Mouse (Mus musculus) embryonic facial prominence, embryonic 11.5 days (tissue): Measurements from ENCODE around the gene Ifit1. TPM values are rescaled to one million over a fixed set of nuclear protein-coding genes. Genes with fewer than 3 reads are reported as not detected.

Source experiments
- ATAC-seq: fragments of 200-750 bp; cut with Nextera tagmentation; replicated peaks from 2 replicates; pipeline ENCODE4 v1.8.0; 2017; ENCODE audit warnings: low read depth; ENCODE audit not compliant: insufficient number of reproducible peaks, low FRiP score, low TSS enrichment
- DNase-seq: peaks from one replicate; pipeline ENCODE4 v3.0.0-alpha.2; 2015; ENCODE audit warnings: low spot score
- H3K27ac ChIP-seq: fragments of 300-500 bp; sonication (generic); replicated peaks from 2 replicates; pipeline ENCODE4 v1.5.1; 2014; ENCODE audit warnings: mild to moderate bottlenecking, low read depth, low read length, control low read depth
- H3K27me3 ChIP-seq: fragments of 300-500 bp; sonication (generic); 2 replicates; pipeline ENCODE4 v1.6.1; 2014; ENCODE audit warnings: mild to moderate bottlenecking, low read length, moderate library complexity, mixed read lengths; ENCODE audit not compliant: control insufficient read depth, insufficient read depth
- H3K36me3 ChIP-seq: fragments of 300-500 bp; sonication (generic); replicated peaks from 2 replicates; pipeline ENCODE4 v1.6.1; 2014; ENCODE audit warnings: low read depth, mild to moderate bottlenecking, low read length, moderate library complexity, mixed read lengths; ENCODE audit not compliant: control insufficient read depth, insufficient read depth
- H3K4me1 ChIP-seq: fragments of 300-500 bp; sonication (generic); 2 replicates; pipeline ENCODE4 v1.6.1; 2014; ENCODE audit warnings: low read length, mixed read lengths; ENCODE audit not compliant: control insufficient read depth, insufficient read depth
- H3K4me2 ChIP-seq: fragments of 300-500 bp; sonication (generic); 2 replicates; pipeline ENCODE4 v1.6.1; 2014; ENCODE audit warnings: low read depth, mild to moderate bottlenecking, control low read depth, low read length, moderate library complexity
- H3K4me3 ChIP-seq: fragments of 300-500 bp; sonication (generic); 2 replicates; pipeline ENCODE4 v1.5.1; 2014; ENCODE audit warnings: low read depth, low read length, control low read depth
- H3K9ac ChIP-seq: fragments of 300-500 bp; sonication (generic); replicated peaks from 2 replicates; pipeline ENCODE4 v1.6.1; 2014; ENCODE audit warnings: mild to moderate bottlenecking, control low read depth, low read length
- H3K9me3 ChIP-seq: fragments of 300-500 bp; sonication (generic); replicated peaks from 2 replicates; pipeline ENCODE4 v1.6.1; 2016; ENCODE audit warnings: mild to moderate bottlenecking, low read length, inconsistent platforms, mixed read lengths; ENCODE audit not compliant: control insufficient read depth
- WGBS: fragments of 180-500 bp; shearing (Covaris S2); extraction: QIAGEN DNeasy Blood & Tissue Kit; methylation state at CpG from one replicate; pipeline ENCODE4 v1.1.7; 2014; 5-methylcytosine and 5-hydroxymethylcytosine counted together
- polyA plus RNA-seq: library from polyadenylated mRNA; unstranded; fragments of >200 nt; fragmentation: Nextera tagmentation; extraction: Ambion mirVana; gene quantifications from 2 replicates; pipeline ENCODE4 v1.2.1, GENCODE M21; 2014

Gene Ifit1
- polyA plus RNA-seq, 1 experiment from 2014 or later, result 0.29 TPM

- H3K27ac ChIP-seq, result no peak overlapping the region
- no peaks in the 10 kb centered on the region for H3K4me1 ChIP-seq
- DNase-seq, result peak; percentile 79
- peak overlapping the region; percentile 12 for H3K4me3 ChIP-seq
- 16% methylated on average over 13 of the region's 13 CpGs for WGBS
- no peaks in the 10 kb centered on the region for H3K27me3 ChIP-seq
- H3K9me3 ChIP-seq, result no peaks in the 10 kb centered on the region
- no peak overlapping the region for H3K9ac ChIP-seq
- peak; percentile 92 for ATAC-seq
- H3K4me2 ChIP-seq, result peak overlapping the region; percentile 32
- H3K36me3 ChIP-seq, result no peaks in the 10 kb centered on the region
Measured at GRCm38 (mm10) chr19:34662067-34662507, 21.4 kb downstream of the Ifit1 start.

GRCm38 (mm10) chr19:34662740-34663139, 22.1 kb downstream of the Ifit1 start:
- Histone ChIP-seq H3K4me3 (no peak overlapping the region), H3K9ac (no peak overlapping the region), H3K27ac (no peak overlapping the region), H3K9me3 (no peaks in the 10 kb centered on the region), H3K36me3 (no peaks in the 10 kb centered on the region), H3K27me3 (no peaks in the 10 kb centered on the region), H3K4me2 (no peak overlapping the region), H3K4me1 (no peaks in the 10 kb centered on the region)
- ATAC-seq, result no peak
- no peak for DNase-seq
- WGBS, result 51% methylated on average over 5 of the region's 5 CpGs

GRCm38 (mm10) chr19:34666127-34666526, 25.5 kb downstream of the Ifit1 start:
- H3K9ac ChIP-seq, result no peak overlapping the region
- H3K4me3 ChIP-seq, result no peak overlapping the region
- no peaks in the 10 kb centered on the region for H3K27me3 ChIP-seq
- no peaks in the 10 kb centered on the region for H3K4me1 ChIP-seq
- ATAC-seq, result no peak
- no peaks in the 10 kb centered on the region for H3K36me3 ChIP-seq
- WGBS, result 0% methylated on average over 5 of the region's 5 CpGs
- H3K9me3 ChIP-seq, result no peaks in the 10 kb centered on the region
- H3K4me2 ChIP-seq, result no peak overlapping the region
- DNase-seq, result peak; percentile 90
- H3K27ac ChIP-seq, result no peak overlapping the region

- 74% methylated on average over 7 of the region's 7 CpGs for WGBS
- no peaks in the 10 kb centered on the region for H3K36me3 ChIP-seq
- no peak overlapping the region for H3K4me3 ChIP-seq
- no peaks in the 10 kb centered on the region for H3K27me3 ChIP-seq
- H3K9me3 ChIP-seq, result no peaks in the 10 kb centered on the region
- H3K4me1 ChIP-seq, result no peaks in the 10 kb centered on the region
- DNase-seq, result no peak
- H3K4me2 ChIP-seq, result no peak overlapping the region
- no peak overlapping the region for H3K27ac ChIP-seq
- no peak overlapping the region for H3K9ac ChIP-seq
- no peak for ATAC-seq
Measured at GRCm38 (mm10) chr19:34673476-34673875, 32.8 kb downstream of the Ifit1 start.

- WGBS, result 94% methylated on average over 4 of the region's 4 CpGs
- H3K4me2 ChIP-seq, result no peak overlapping the region
- H3K27me3 ChIP-seq, result no peaks in the 10 kb centered on the region
- ATAC-seq (no peak), DNase-seq (no peak)
- no peak overlapping the region for H3K27ac ChIP-seq
- H3K4me3 ChIP-seq, result no peak overlapping the region
- no peaks in the 10 kb centered on the region for H3K9me3 ChIP-seq
- H3K36me3 ChIP-seq, result no peaks in the 10 kb centered on the region
- H3K4me1 ChIP-seq, result no peaks in the 10 kb centered on the region
- H3K9ac ChIP-seq, result no peak overlapping the region
Measured at GRCm38 (mm10) chr19:34678428-34678827, 37.8 kb downstream of the Ifit1 start.

- peak; percentile 36 for DNase-seq
- no peak for ATAC-seq
- Histone ChIP-seq H3K4me3 (no peak overlapping the region), H3K36me3 (no peaks in the 10 kb centered on the region), H3K4me2 (no peak overlapping the region), H3K9me3 (no peaks in the 10 kb centered on the region), H3K4me1 (no peaks in the 10 kb centered on the region), H3K9ac (no peak overlapping the region), H3K27me3 (no peaks in the 10 kb centered on the region), H3K27ac (no peak overlapping the region)
- 46% methylated on average over 1 of the region's 1 CpGs for WGBS
Measured at GRCm38 (mm10) chr19:34684857-34685256, 44.2 kb downstream of the Ifit1 start.

GRCm38 (mm10) chr19:34685530-34685929, 44.9 kb downstream of the Ifit1 start:
- no peak for DNase-seq
- Histone ChIP-seq H3K4me2 (no peak overlapping the region), H3K4me1 (no peaks in the 10 kb centered on the region), H3K27me3 (no peaks in the 10 kb centered on the region), H3K36me3 (no peaks in the 10 kb centered on the region), H3K9me3 (no peaks in the 10 kb centered on the region), H3K9ac (no peak overlapping the region), H3K4me3 (no peak overlapping the region), H3K27ac (no peak overlapping the region)
- WGBS, result 83% methylated on average over 1 of the region's 1 CpGs
- no peak for ATAC-seq

- 87% methylated on average over 6 of the region's 6 CpGs for WGBS
- no peaks in the 10 kb centered on the region for H3K36me3 ChIP-seq
- H3K9ac ChIP-seq, result no peak overlapping the region
- DNase-seq (no peak), ATAC-seq (no peak)
- H3K4me1 ChIP-seq, result no peaks in the 10 kb centered on the region
- H3K27me3 ChIP-seq, result no peaks in the 10 kb centered on the region
- no peak overlapping the region for H3K27ac ChIP-seq
- no peaks in the 10 kb centered on the region for H3K9me3 ChIP-seq
- H3K4me3 ChIP-seq, result no peak overlapping the region
- H3K4me2 ChIP-seq, result no peak overlapping the region
Measured at GRCm38 (mm10) chr19:34691402-34691801, 50.7 kb downstream of the Ifit1 start.
